In genomic region chr8:128383176-128383575, GRCm38 (mm10) we compare ENCODE assay signal across 11 mouse cellular contexts. TPM values are rescaled to one million over a fixed set of nuclear protein-coding genes. Genes with fewer than 3 reads are reported as not detected.
DNase-seq lines count a peak whose midpoint lies in the region; ATAC-seq and TF ChIP-seq lines count a peak whose summit lies in the region.
"Had no signal": no experiment of that assay in that cellular context is flagged by ENCODE, and none has a peak within 500 bp of the region (broad histone marks: within the 10 kb centered on the region; RNA-seq: fewer than 3 reads in every experiment).

No protein-coding gene starts in this region.

- peak overlapping the region; percentile 72 for H3K27ac ChIP-seq in heart, adult 2 months
- peak overlapping the region; percentile 63 for H3K27ac ChIP-seq in heart, embryonic 16.5 days (ENCODE audit: low read length)
- H3K27ac ChIP-seq: hindbrain, embryonic 15.5 days; limb, embryonic 13.5 days had no signal

- intact Hi-C loops in heart, adult 2 months (cut with DNase I) = loop anchor here (10.0 kb wide), 1 partner anchor 1398 kb away; no protein-coding TSS in a partner anchor
- intact Hi-C loops in heart, postnatal 25 days (cut with DNase I) = no loop called here

- H3K27me3 ChIP-seq in heart, adult 2 months (ENCODE audit: control insufficient read depth, insufficient read depth, low read length) = no peaks in the 10 kb centered on the region
- H3K27me3 ChIP-seq in heart, embryonic 16.5 days (ENCODE audit: control insufficient read depth, insufficient read depth, low read length) = no peaks in the 10 kb centered on the region
- H3K27me3 ChIP-seq: hindbrain, embryonic 15.5 days; limb, embryonic 13.5 days had no signal

- no peak for TF ChIP-seq POLR2A in heart, adult 2 months (IDR thresholded peaks at IDR 0.05; ENCODE audit: insufficient read depth, low read depth, low read length)

- no peak for TF ChIP-seq CTCF in heart, adult 2 months (IDR thresholded peaks at IDR 0.05)

- H3K4me1 ChIP-seq in heart, adult 2 months (ENCODE audit: control insufficient read depth, insufficient read depth, low read length) = peaks cover 50% of the 10 kb centered on the region
- peaks cover 66% of the 10 kb centered on the region for H3K4me1 ChIP-seq in heart, embryonic 16.5 days (ENCODE audit: control insufficient read depth, insufficient read depth, low read length)

- H3K4me2 ChIP-seq in heart, embryonic 16.5 days (ENCODE audit: low read depth, low read length) = peak overlapping the region; percentile 14; the same call in 1 of the 2 replicates
- H3K4me2 ChIP-seq: hindbrain, embryonic 15.5 days; limb, embryonic 13.5 days had no signal

- H3K36me3 ChIP-seq in heart, adult 2 months (ENCODE audit: control insufficient read depth, insufficient read depth, low read length) = peaks cover 76% of the 10 kb centered on the region
- H3K36me3 ChIP-seq in heart, embryonic 16.5 days (ENCODE audit: control insufficient read depth, insufficient read depth) = no peaks in the 10 kb centered on the region
- H3K36me3 ChIP-seq: hindbrain, embryonic 15.5 days; limb, embryonic 13.5 days had no signal

- no peak overlapping the region for H3K4me3 ChIP-seq in heart, adult 2 months
- H3K4me3 ChIP-seq in heart, embryonic 16.5 days (ENCODE audit: low read length) = no peak overlapping the region
- H3K4me3 ChIP-seq: hindbrain, embryonic 15.5 days; limb, embryonic 13.5 days had no signal

- peak in 1 of 2 experiments; percentile 55 for DNase-seq in heart, adult 2 months
- DNase-seq in heart, postnatal 25 days (ENCODE audit: low spot score) = no peak
- DNase-seq in ovary, adult 18-20 months (ENCODE audit: low spot score) = peak; percentile 4
- no peak for DNase-seq in ovary, postnatal 10 days (ENCODE audit: low spot score)
- peak; percentile 43 for DNase-seq in skeletal muscle tissue, adult 2 months (ENCODE audit: low read depth, low spot score)
- no peak for DNase-seq in cerebellum, adult 9-11 months
- no peak for DNase-seq in right cerebral cortex, postnatal 4 days
- DNase-seq: cerebellum, adult 18-20 months had no signal

- TF ChIP-seq EP300 in heart, adult 2 months (IDR thresholded peaks at IDR 0.05; ENCODE audit: insufficient read depth, low read depth, low read length) = 0 out of 2 replicates have a peak, but pooled peaks have one; percentile 50

- H3K9me3 ChIP-seq in heart, embryonic 16.5 days (replicated peaks; ENCODE audit: control insufficient read depth, low read length) = no peaks in the 10 kb centered on the region
- H3K9me3 ChIP-seq: hindbrain, embryonic 15.5 days; limb, embryonic 13.5 days had no signal

- peak; percentile 47; the same call in 1 of the 2 replicates for ATAC-seq in heart, embryonic 16.5 days (replicated peaks; ENCODE audit: extremely low read depth, insufficient read depth, low FRiP score)

- H3K9ac ChIP-seq in heart, adult 2 months (ENCODE audit: low read depth, low read length) = no peak overlapping the region
- H3K9ac ChIP-seq in heart, embryonic 16.5 days (ENCODE audit: low read length) = no peak overlapping the region
- H3K9ac ChIP-seq: hindbrain, embryonic 15.5 days; limb, embryonic 13.5 days had no signal

- H3K79me2 ChIP-seq in heart, adult 2 months (replicated peaks; ENCODE audit: control insufficient read depth, insufficient read depth, low read length) = peaks cover 20% of the 10 kb centered on the region

- 8% methylated on average over 3 of the region's 3 CpGs for WGBS in heart, adult 2 months
- 33% methylated on average over 3 of the region's 3 CpGs for WGBS in heart, embryonic 16.5 days

RNA-seq across cellular contexts. Expression of gene Nrp1, which starts 24.8 kb away (rescaled TPM):
- total RNA-seq in heart, adult 2 months (2021) = 100 to 1,000 TPM; 115 TPM
- 64.5 and 101 TPM in 2 replicates for polyA plus RNA-seq in heart, adult 2 months (2012; rRNA removed)
- 100 to 1,000 TPM; 110 to 116 TPM for total RNA-seq in heart, postnatal 25 days (2021)
- 159 and 160 TPM in 2 replicates for polyA plus RNA-seq in heart, embryonic 16.5 days (2015; fragmentation: Nextera tagmentation; extraction: Ambion mirVana)

Comparison
In these comparisons a context has a peak if more than half of its experiments do, and no peak if none do; other contexts are left out.
1. DNase-seq: peak in ovary, adult 18-20 months (single experiment) and skeletal muscle tissue, adult 2 months (single experiment); none in heart, postnatal 25 days (single experiment), ovary, postnatal 10 days (single experiment), cerebellum, adult 9-11 months (single experiment) and right cerebral cortex, postnatal 4 days (single experiment).